Mouse (Mus musculus): ENCODE measurements around the gene Ankrd66.

Ankrd66 gene

GRCm38 (mm10) chr17:43534362-43535222 is 8.8 kb downstream of the Ankrd66 start:
- peak; percentile 38 for DNase-seq

- DNase-seq = no peak
These were observed 12.2 kb downstream of the Ankrd66 start for GRCm38 (mm10) chr17:43531192-43531591.

DNA sequence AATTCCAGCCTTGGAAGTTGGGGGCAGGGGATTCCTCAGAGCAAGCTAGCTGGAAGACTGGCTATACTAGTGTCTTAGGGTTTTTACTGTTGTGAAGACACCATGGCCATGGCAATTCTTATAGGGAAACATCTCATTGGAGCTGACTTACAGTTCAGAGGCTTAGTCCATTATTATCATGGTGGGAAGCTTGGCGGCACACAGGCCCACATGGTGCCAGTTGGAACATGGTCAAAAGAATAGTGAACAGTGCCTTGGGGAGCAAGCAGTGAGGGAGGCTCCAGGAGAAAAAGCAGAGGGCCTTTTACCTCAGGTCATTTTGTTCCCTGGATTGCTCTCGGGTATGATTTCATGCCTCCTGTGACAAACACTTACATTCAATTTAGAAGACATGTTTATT is 12.9 kb downstream of the Ankrd66 start:
- no peak for DNase-seq

GRCm38 (mm10) chr17:43520166-43520565 is 23.3 kb downstream of the Ankrd66 start:
- DNase-seq = no peak

DNA sequence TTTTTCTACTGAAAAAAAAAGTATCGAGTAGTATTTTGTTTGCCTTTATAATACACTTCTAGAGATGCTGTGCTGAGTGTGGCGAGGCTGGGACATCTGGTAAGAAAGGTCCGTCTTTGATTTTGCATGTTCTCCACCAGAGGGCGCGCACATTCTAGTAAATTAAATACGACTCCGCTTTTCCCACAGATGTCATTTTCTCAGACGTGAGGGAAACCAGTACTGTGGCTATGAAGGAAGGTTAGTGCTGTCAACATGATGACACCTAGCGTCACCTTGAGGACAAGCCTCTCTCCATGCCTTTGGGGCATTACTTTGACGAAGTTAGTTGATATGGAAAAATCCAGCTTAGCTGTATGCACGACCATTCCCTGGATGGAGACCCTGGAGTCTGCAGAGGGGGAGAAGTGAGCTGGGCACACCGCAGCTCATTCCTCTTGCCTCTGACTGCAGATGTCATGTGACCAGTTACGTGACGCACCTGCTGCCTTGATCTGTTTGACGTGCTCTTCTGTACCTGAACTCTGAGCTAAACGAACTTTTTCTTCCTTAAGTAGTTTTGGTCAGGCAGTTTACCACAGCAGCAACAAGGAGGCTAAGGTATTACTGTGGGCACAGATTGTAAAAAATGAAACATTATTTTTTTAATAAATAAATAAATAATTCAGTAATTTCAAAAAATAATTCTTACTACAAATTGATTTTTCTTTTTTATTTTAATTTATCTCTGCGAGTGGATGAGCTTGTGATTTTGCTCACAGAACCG is 24.6 kb downstream of the Ankrd66 start:
- peak; percentile 59 for DNase-seq

DNA sequence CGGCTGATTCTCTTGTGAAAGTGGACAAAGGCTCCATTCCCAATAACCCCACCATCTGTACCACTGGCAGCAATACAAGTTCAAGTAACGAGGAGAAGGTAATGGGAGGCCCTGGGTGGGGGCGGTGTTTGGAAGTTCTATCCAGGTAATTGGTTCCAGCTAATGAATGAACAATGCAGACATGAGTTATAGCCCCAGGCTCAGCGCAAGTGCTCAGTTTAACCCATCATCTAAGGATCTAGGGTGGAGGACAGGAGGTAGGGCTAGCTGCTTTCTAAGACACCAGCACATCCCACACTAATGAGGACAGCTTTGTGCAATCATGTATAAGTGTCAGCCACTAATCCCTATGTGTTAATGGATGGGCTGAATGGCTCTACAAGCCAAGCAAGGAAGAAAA is 32.7 kb downstream of the Ankrd66 start:
- no peak for DNase-seq

- DNase-seq = no peak
These were observed 38.9 kb downstream of the Ankrd66 start for GRCm38 (mm10) chr17:43504594-43504934.

DNA sequence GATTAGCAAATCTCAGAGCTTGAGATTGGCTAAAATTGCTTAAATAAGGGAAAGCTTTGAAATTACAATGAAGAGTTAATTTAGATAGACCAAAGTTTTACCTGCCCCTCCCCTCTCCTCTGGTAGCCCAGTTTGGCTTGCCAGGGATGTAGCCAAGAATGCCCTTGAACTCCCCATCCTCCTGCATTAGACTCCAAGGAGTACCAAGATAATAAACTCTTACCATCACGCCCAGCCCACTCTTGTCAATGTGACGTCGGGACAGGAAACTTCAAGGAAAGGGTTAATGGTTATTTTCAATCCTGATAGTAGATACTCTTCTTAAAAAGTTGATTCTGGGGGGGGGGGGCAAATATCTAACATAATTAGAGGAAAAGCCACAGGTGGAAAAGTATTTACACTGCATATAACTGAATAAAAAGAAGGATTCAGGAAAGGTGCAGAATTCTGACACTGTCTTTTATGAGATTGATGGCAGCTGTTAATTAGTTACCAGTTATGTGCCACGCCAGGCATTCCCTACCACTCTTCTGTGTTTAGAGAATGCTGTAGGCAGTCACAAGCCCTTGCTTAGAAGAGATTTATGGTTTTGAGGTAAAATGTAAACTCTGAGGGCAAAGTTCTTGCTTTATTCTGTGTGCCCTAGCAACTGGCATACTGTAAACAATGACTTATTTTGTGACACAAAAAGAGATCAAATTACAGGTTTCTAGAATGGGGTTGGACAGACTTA is 39.4 kb downstream of the Ankrd66 start:
- DNase-seq = peak; percentile 60

- DNase-seq = peak; percentile 84
These were observed 40.8 kb downstream of the Ankrd66 start, which contains the start of gene Mep1a for GRCm38 (mm10) chr17:43502592-43502991. Gene Mep1a (minus strand): TSS chr17:43502812.

GRCm38 (mm10) chr17:43501631-43502030 is 41.8 kb downstream of the Ankrd66 start:
- peak; percentile 84 for DNase-seq

GRCm38 (mm10) chr17:43501223-43501622 is 42.2 kb downstream of the Ankrd66 start:
- no peak for DNase-seq

DNA sequence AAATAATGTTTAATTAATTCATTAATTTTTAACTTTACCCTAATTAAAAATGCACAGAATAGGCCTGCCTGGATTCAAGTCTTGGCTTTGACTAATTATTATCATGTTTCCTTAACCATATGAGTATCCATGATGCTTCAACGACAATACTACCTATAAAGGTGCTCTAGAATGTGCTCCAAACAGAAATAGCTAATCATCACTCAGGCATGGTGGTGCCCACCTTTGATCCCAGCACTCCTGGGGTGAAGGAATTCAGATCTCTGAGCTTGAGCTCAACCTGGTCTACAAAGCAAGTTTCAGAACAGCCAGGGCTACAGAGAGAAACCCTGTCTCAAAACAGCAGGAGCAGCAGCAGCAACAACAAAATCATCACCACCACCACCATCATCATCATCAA is 42.9 kb downstream of the Ankrd66 start:
- DNase-seq = peak; percentile 83

- DNase-seq = peak; percentile 40
These were observed 45.9 kb downstream of the Ankrd66 start for GRCm38 (mm10) chr17:43497521-43497920.

DNA sequence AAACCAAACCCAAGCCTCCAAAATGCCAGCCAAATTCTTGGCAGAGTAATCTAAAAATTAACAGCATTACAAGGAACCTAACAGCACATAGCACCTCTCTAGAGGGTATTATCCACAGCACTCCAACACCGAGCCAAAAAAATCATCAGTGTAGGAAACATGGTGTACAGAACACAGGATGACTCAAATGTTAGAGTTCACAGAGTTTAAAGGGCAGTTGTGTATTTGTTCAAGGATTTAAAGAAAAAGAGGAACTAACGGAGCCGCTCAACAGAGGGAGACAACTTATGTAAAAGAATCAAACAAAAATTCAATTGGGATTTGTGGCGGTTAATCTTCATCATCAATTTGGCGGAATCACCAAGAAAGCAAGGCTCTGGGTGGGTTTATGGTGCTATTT is 47.9 kb downstream of the Ankrd66 start:
- DNase-seq = no peak

- peak; percentile 63 for DNase-seq
These were observed 53.1 kb downstream of the Ankrd66 start for GRCm38 (mm10) chr17:43490371-43490770.

DNA sequence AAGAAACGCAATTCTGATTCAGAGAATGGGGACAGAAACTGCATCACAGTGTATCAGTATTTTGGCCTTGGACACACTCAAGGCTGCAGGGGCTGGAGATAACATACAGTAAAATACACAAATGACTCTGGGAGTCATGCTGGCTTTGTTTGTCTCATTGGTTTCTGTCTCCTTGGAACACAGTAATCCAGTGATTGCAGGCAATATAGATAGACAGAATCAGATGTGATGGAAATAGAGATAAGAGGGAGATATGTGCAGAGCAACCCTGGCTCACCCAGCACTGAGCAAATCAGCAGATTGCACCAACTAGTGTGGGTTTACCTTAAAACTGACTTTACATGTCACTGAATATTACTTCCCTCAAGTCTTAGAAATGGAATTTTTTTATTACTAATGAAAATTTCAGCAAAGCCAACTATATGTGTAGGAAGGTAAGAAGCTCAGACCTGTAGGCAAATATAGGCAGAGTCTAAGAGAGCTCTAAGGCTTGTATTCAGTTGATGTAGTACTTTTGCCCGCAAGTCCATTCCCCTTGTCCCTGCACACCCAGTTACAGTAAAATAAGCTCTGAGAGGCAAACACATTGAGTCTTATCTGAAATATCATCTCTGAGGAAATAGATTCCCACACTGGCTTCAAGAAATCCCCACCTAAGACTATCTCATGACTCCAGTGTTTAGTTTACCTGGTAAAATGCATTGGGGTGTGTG is 54.8 kb downstream of the Ankrd66 start:
- no peak for DNase-seq

DNA sequence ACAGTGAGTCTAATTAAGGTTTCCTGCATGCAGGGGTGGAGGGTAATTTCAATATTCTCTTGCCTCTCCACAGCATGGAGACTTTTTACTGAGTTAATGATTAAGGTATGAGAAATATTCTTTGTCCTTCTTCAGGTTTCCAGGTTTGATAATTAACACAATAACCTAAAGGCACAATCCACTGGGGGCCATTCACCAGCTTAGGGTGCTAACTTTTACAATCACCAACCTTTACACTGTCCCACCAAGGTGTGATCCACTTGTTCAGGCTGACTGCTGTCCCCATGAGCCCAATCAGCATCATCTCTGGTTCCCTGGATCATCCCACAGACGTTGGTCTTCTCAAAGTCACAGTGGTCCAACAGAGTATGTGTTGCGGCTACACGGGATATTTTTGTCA is 57.5 kb downstream of the Ankrd66 start:
- DNase-seq = peak; percentile 47
